Mouse (Mus musculus): ENCODE results near the gene Zcchc8.

- TF ChIP-seq CTCF (IDR thresholded peaks at IDR 0.05; ENCODE audit: low read depth) (peak; percentile 20; the same call in 1 of the 2 replicates), EP300 (IDR thresholded peaks at IDR 0.05; ENCODE audit: low read depth) (peak; percentile 71)
Observed at GRCm38 (mm10) chr5:123749065-123750064, 28.5 kb upstream of the Zcchc8 start, which contains the start of the genes Rsrc2 and Kntc1.
